Mouse (Mus musculus) CH12.LX (cell line): ENCODE results near the gene Il34. TPM values are rescaled to one million over a fixed set of nuclear protein-coding genes. Genes with fewer than 3 reads are reported as not detected.

ENCODE experiments used
- DNase-seq: peaks from one replicate; pipeline ENCODE4 v3.0.0-alpha.2; 2013; ENCODE audit errors: extremely low read depth
- H3K27ac ChIP-seq: 2 replicates; pipeline ENCODE4 v1.5.1; 2012; ENCODE audit warnings: low read depth, mild to moderate bottlenecking, control low read depth, moderate library complexity; ENCODE audit not compliant: insufficient read depth
- H3K27me3 ChIP-seq: replicated peaks from 2 replicates; pipeline ENCODE3; 2012; ENCODE audit warnings: inconsistent platforms
- H3K36me3 ChIP-seq, 2 experiments: replicated peaks in 1 of 2; 2 replicates each; pipeline versions ENCODE3 to v1.6.1; 2012; ENCODE audit warnings: inconsistent platforms in 1 of 2, low read length in 1 of 2, mild to moderate bottlenecking in 1 of 2, mixed read lengths in 1 of 2, moderate library complexity in 1 of 2; ENCODE audit not compliant: control insufficient read depth in 1 of 2, insufficient read depth in 1 of 2
- H3K4me1 ChIP-seq, 2 experiments: 2 replicates each; pipeline ENCODE4 v1.6.1; 2012; ENCODE audit warnings: inconsistent platforms in 1 of 2, moderate library complexity in 1 of 2; ENCODE audit not compliant: insufficient read depth in 2 of 2, control insufficient read depth in 1 of 2
- H3K4me2 ChIP-seq: 2 replicates; pipeline ENCODE4 v1.6.1; 2012; ENCODE audit warnings: low read depth, mild to moderate bottlenecking, control low read depth; ENCODE audit not compliant: poor library complexity, insufficient read depth, severe bottlenecking
- H3K4me3 ChIP-seq, 3 experiments: fragments of 150-350 bp in 1 of 3; sonication (generic) in 1 of 3; replicated peaks in 1 of 3; 2 replicates each; pipeline versions ENCODE3 to v1.5.1; 2011 to 2012; ENCODE audit warnings: low read depth in 2 of 3, low read length in 2 of 3, mild to moderate bottlenecking in 2 of 3, moderate library complexity in 2 of 3, control low read depth in 1 of 3, improper control_type of control experiment in 1 of 3, inconsistent platforms in 1 of 3, mixed read lengths in 1 of 3; ENCODE audit not compliant: poor library complexity in 1 of 3
- H3K79me2 ChIP-seq: replicated peaks from 2 replicates; pipeline ENCODE4 v1.6.1; 2012; ENCODE audit warnings: mild to moderate bottlenecking, moderate library complexity; ENCODE audit not compliant: control insufficient read depth, poor library complexity, insufficient read depth, severe bottlenecking; ENCODE audit errors: extremely low read depth
- H3K9ac ChIP-seq: 2 replicates; pipeline ENCODE4 v1.6.1; 2012; ENCODE audit warnings: low read depth, mild to moderate bottlenecking, control low read depth, moderate library complexity; ENCODE audit not compliant: insufficient read depth
- H3K9me3 ChIP-seq: replicated peaks from 2 replicates; pipeline ENCODE3; 2012; ENCODE audit warnings: low read length, inconsistent platforms, mixed read lengths
- CHD1 ChIP-seq: IDR thresholded peaks from 2 replicates; pipeline ENCODE4 v1.6.1; 2012; ENCODE audit warnings: low read depth, low read length, improper control_type of control experiment, inconsistent platforms
- CHD2 ChIP-seq: IDR thresholded peaks from 2 replicates; pipeline ENCODE4 v1.6.1; 2011; ENCODE audit warnings: low read length, improper control_type of control experiment
- CTCF ChIP-seq, 2 experiments: IDR thresholded peaks in 1 of 2; conservative IDR thresholded peaks in 1 of 2; 2 replicates each; pipeline ENCODE4 v1.5.1; 2011 to 2012; ENCODE audit warnings: low read depth in 2 of 2, low read length in 2 of 2, improper control_type of control experiment in 1 of 2, inconsistent platforms in 1 of 2, mild to moderate bottlenecking in 1 of 2, moderate library complexity in 1 of 2
- ELF1 ChIP-seq: IDR thresholded peaks from 2 replicates; pipeline ENCODE4 v1.6.1; 2014; ENCODE audit warnings: low read depth, mild to moderate bottlenecking, inconsistent platforms, low read length, improper control_type of control experiment
- EP300 ChIP-seq: IDR thresholded peaks from 2 replicates; pipeline ENCODE4 v1.6.1; 2011; ENCODE audit warnings: low read length, improper control_type of control experiment
- ETS1 ChIP-seq: conservative IDR thresholded peaks from 2 replicates; pipeline ENCODE4 v1.6.1; 2012; ENCODE audit warnings: low read depth, mild to moderate bottlenecking, inconsistent platforms, low read length, improper control_type of control experiment, moderate library complexity
- GABPA ChIP-seq: IDR thresholded peaks from 2 replicates; pipeline ENCODE4 v1.6.1; 2012; ENCODE audit warnings: low read depth, low read length, improper control_type of control experiment, inconsistent platforms; ENCODE audit not compliant: insufficient replicate concordance
- IRF4 ChIP-seq: IDR thresholded peaks from 2 replicates; pipeline ENCODE4 v1.6.1; 2014; ENCODE audit warnings: low read depth, mild to moderate bottlenecking, inconsistent platforms, low read length, improper control_type of control experiment
- JUND ChIP-seq: conservative IDR thresholded peaks from 2 replicates; pipeline ENCODE4 v1.6.1; 2011; ENCODE audit warnings: low read depth, low read length, improper control_type of control experiment
- MEF2A ChIP-seq: IDR thresholded peaks from 2 replicates; pipeline ENCODE4 v1.6.1; 2014; ENCODE audit warnings: low read depth, mild to moderate bottlenecking, inconsistent platforms, low read length, improper control_type of control experiment, borderline replicate concordance
- MXI1 ChIP-seq: IDR thresholded peaks from 2 replicates; pipeline ENCODE4 v1.6.1; 2011; ENCODE audit warnings: mild to moderate bottlenecking, low read depth, low read length, improper control_type of control experiment
- MYC ChIP-seq: IDR thresholded peaks from 2 replicates; pipeline ENCODE4 v1.6.1; 2011; ENCODE audit warnings: low read depth, mild to moderate bottlenecking, improper control_type of control experiment, low read length
- NELFE ChIP-seq: IDR thresholded peaks from 2 replicates; pipeline ENCODE4 v1.6.1; 2011; ENCODE audit warnings: low read depth, low read length, improper control_type of control experiment
- PAX5 ChIP-seq: IDR thresholded peaks from 2 replicates; pipeline ENCODE4 v1.6.1; 2012; ENCODE audit warnings: low read length, inconsistent platforms, mixed read lengths
- POLR2AphosphoS2 ChIP-seq: IDR thresholded peaks from 2 replicates; pipeline ENCODE4 v1.6.1; 2011; ENCODE audit warnings: low read depth, low read length, improper control_type of control experiment
- SIN3A ChIP-seq: IDR thresholded peaks from 2 replicates; pipeline ENCODE4 v1.6.1; 2012; ENCODE audit warnings: low read length, improper control_type of control experiment, inconsistent platforms
- SMC3 ChIP-seq: IDR thresholded peaks from 2 replicates; pipeline ENCODE4 v1.6.1; 2011; ENCODE audit warnings: low read depth, low read length, improper control_type of control experiment
- USF1 ChIP-seq: IDR thresholded peaks from 2 replicates; pipeline ENCODE4 v1.6.1; 2014; ENCODE audit warnings: low read depth, mild to moderate bottlenecking, inconsistent platforms, low read length, improper control_type of control experiment
- USF2 ChIP-seq: conservative IDR thresholded peaks from 2 replicates; pipeline ENCODE4 v1.6.1; 2011; ENCODE audit warnings: low read depth, low read length, improper control_type of control experiment
- ZMIZ1 ChIP-seq: IDR thresholded peaks from 2 replicates; pipeline ENCODE4 v1.6.1; 2012; ENCODE audit warnings: low read depth, mild to moderate bottlenecking, inconsistent platforms, low read length, improper control_type of control experiment
- dilution Hi-C: fragments of 300-500 bp; cut with MboI; formaldehyde crosslinking; loops from 2 replicates; pipeline ENCODE4 v1.14.3; 2020; ENCODE audit warnings: low sequenced_read_pairs; ENCODE audit not compliant: extremely low pct_unique_long_range_greater_than_20kb, extremely low pct_ligation_motif_present
- in situ Hi-C: fragments of 300-500 bp; cut with MboI; formaldehyde crosslinking; loops from 3 replicates; pipeline ENCODE4 v1.14.3; 2019; ENCODE audit warnings: low sequenced_read_pairs, low pct_ligation_motif_present, low pct_unique_long_range_greater_than_20kb, mixed read lengths
- polyA plus RNA-seq: library from polyadenylated mRNA; unstranded; fragments of >175 nt; gene quantifications from 2 replicates; pipeline ENCODE4 v1.2.1, GENCODE M21; 2012; ENCODE audit warnings: low read depth; ENCODE audit not compliant: insufficient read length
- total RNA-seq, 2 experiments: library from RNA; depleted of rRNA; stranded (reverse); fragments of 300-350 nt in 1 of 2; fragments of >200 nt in 1 of 2; gene quantifications; 2 replicates each; pipeline ENCODE4 v1.2.3; 2012 to 2014

The Il34 gene
- total and polyA plus RNA-seq, 3 experiments = 0.21 TPM; not detected in 2

GRCm38 (mm10) chr8:110711271-110711934 is 94.3 kb downstream of the Il34 start:
- Histone ChIP-seq H3K27me3 (no peaks in the 10 kb centered on the region), H3K79me2 (no peaks in the 10 kb centered on the region), H3K4me3 (no peak overlapping the region), H3K9ac (no peak overlapping the region), H3K4me2 (no peak overlapping the region), H3K9me3 (no peaks in the 10 kb centered on the region), H3K27ac (no peak overlapping the region), H3K36me3 (peaks cover 58 to 99% of the 10 kb centered on the region in 2 experiments), H3K4me1 (no peaks in the 10 kb centered on the region)
- TF ChIP-seq USF1 (no peak), MXI1 (no peak), JUND (no peak), POLR2AphosphoS2 (no peak), GABPA (no peak), ZMIZ1 (no peak), SIN3A (no peak)
- dilution Hi-C loops = no loop called here
- no peak for DNase-seq
- in situ Hi-C loops = no loop called here

- no peaks in the 10 kb centered on the region for H3K27me3 ChIP-seq
- TF ChIP-seq IRF4 = no peak
- TF ChIP-seq CTCF (conservative IDR thresholded peaks at IDR 0.05 in 1 of 2, IDR thresholded peaks at IDR 0.05 in 1 of 2; ENCODE audit: low read depth in 2 of 2, low read length in 2 of 2) = no peak
- TF ChIP-seq ZMIZ1 = no peak
- no peak for TF ChIP-seq JUND
- no peak for TF ChIP-seq POLR2AphosphoS2
- no peak for TF ChIP-seq USF2
- no peak for TF ChIP-seq MEF2A
- TF ChIP-seq MYC = no peak
- no peak for TF ChIP-seq CHD1
- no peak for TF ChIP-seq EP300
- no peak for TF ChIP-seq PAX5
- no peak for TF ChIP-seq NELFE
- no peak for TF ChIP-seq SMC3
- no peak for TF ChIP-seq CHD2
- TF ChIP-seq MXI1 = no peak
- no peak for TF ChIP-seq ETS1
- no peak for TF ChIP-seq ELF1
Measured at GRCm38 (mm10) chr8:110710593-110710992, 95.1 kb downstream of the Il34 start.

More at GRCm38 (mm10) chr8:110710593-110710992, 95.1 kb downstream of the Il34 start:
- no peaks in the 10 kb centered on the region for H3K4me1 ChIP-seq
- dilution Hi-C loops = no loop called here
- no peak overlapping the region for H3K27ac ChIP-seq
- H3K4me2 ChIP-seq = no peak overlapping the region
- no peak overlapping the region for H3K9ac ChIP-seq
- no peaks in the 10 kb centered on the region for H3K9me3 ChIP-seq
- in situ Hi-C loops = no loop called here
- H3K79me2 ChIP-seq = no peaks in the 10 kb centered on the region
- DNase-seq = no peak
- peaks cover 58 to 99% of the 10 kb centered on the region in 2 experiments for H3K36me3 ChIP-seq
- H3K4me3 ChIP-seq = no peak overlapping the region
